Mouse (Mus musculus) neural tube, embryonic 13.5 days (tissue): ENCODE data around the gene Tbc1d1. TPM values are rescaled to one million over a fixed set of nuclear protein-coding genes. Genes with fewer than 3 reads are reported as not detected.

Source experiments
- ATAC-seq: fragments of 200-750 bp; cut with Nextera tagmentation; 2 replicates; pipeline ENCODE4 v1.8.0; 2017; ENCODE audit warnings: low read depth, mild to moderate bottlenecking, moderate TSS enrichment, moderate library complexity
- H3K27ac ChIP-seq: fragments of 300-500 bp; sonication (generic); replicated peaks from 2 replicates; pipeline ENCODE4 v1.5.1; 2015; ENCODE audit warnings: moderate library complexity, mild to moderate bottlenecking, inconsistent platforms
- H3K27me3 ChIP-seq: fragments of 300-500 bp; sonication (generic); 2 replicates; pipeline ENCODE4 v1.6.1; 2015; ENCODE audit warnings: mild to moderate bottlenecking, inconsistent platforms
- H3K36me3 ChIP-seq: fragments of 300-500 bp; sonication (generic); 2 replicates; pipeline ENCODE4 v1.6.1; 2015; ENCODE audit warnings: mild to moderate bottlenecking, inconsistent platforms
- H3K4me1 ChIP-seq: fragments of 300-500 bp; sonication (generic); replicated peaks from 2 replicates; pipeline ENCODE4 v1.6.1; 2015; ENCODE audit warnings: inconsistent platforms
- H3K4me2 ChIP-seq: fragments of 300-500 bp; sonication (generic); 2 replicates; pipeline ENCODE4 v1.6.1; 2015; ENCODE audit warnings: inconsistent platforms, mild to moderate bottlenecking, moderate library complexity
- H3K4me3 ChIP-seq: fragments of 300-500 bp; sonication (generic); 2 replicates; pipeline ENCODE4 v1.5.1; 2015; ENCODE audit warnings: mild to moderate bottlenecking, inconsistent platforms
- H3K9ac ChIP-seq: fragments of 300-500 bp; sonication (generic); 2 replicates; pipeline ENCODE4 v1.6.1; 2015; ENCODE audit warnings: moderate library complexity, mild to moderate bottlenecking, inconsistent platforms
- H3K9me3 ChIP-seq: fragments of 300-500 bp; sonication (generic); 2 replicates; pipeline ENCODE4 v1.6.1; 2016; ENCODE audit warnings: inconsistent platforms
- WGBS: fragments of 180-500 bp; shearing (Covaris S2); methylation state at CpG from one replicate; pipeline ENCODE4 v1.1.7; 2015; 5-methylcytosine and 5-hydroxymethylcytosine counted together
- polyA plus RNA-seq: library from polyadenylated mRNA; unstranded; fragments of >200 nt; fragmentation: Nextera tagmentation; extraction: Ambion mirVana; gene quantifications from 2 replicates; pipeline ENCODE4 v1.2.1, GENCODE M21; 2015

Gene Tbc1d1
- polyA plus RNA-seq, 1 experiment from 2014 or later = 14.9 TPM

GRCm38 (mm10) chr5:64193353-64193752, 37.2 kb downstream of the Tbc1d1 start:
- no peaks in the 10 kb centered on the region for H3K27me3 ChIP-seq
- no peak for ATAC-seq
- H3K4me1 ChIP-seq = no peaks in the 10 kb centered on the region
- no peak overlapping the region for H3K9ac ChIP-seq
- H3K4me2 ChIP-seq = no peak overlapping the region
- H3K4me3 ChIP-seq = no peak overlapping the region
- peaks cover 9% of the 10 kb centered on the region; the same call in 1 of the 2 replicates for H3K9me3 ChIP-seq
- H3K27ac ChIP-seq = no peak overlapping the region
- no peaks in the 10 kb centered on the region for H3K36me3 ChIP-seq
- WGBS = 61% methylated on average over 11 of the region's 11 CpGs

GRCm38 (mm10) chr5:64196250-64196865, 40.3 kb downstream of the Tbc1d1 start:
- 97% methylated on average over 1 of the region's 1 CpGs for WGBS
- H3K4me1 ChIP-seq = no peaks in the 10 kb centered on the region
- ATAC-seq = no peak
- no peaks in the 10 kb centered on the region for H3K27me3 ChIP-seq
- no peak overlapping the region for H3K4me2 ChIP-seq
- H3K9ac ChIP-seq = no peak overlapping the region
- no peaks in the 10 kb centered on the region for H3K36me3 ChIP-seq
- H3K9me3 ChIP-seq = 0 out of 2 replicates have a peak, but pooled peaks cover 4% of the 10 kb centered on the region
- H3K27ac ChIP-seq = no peak overlapping the region
- no peak overlapping the region for H3K4me3 ChIP-seq

DNA sequence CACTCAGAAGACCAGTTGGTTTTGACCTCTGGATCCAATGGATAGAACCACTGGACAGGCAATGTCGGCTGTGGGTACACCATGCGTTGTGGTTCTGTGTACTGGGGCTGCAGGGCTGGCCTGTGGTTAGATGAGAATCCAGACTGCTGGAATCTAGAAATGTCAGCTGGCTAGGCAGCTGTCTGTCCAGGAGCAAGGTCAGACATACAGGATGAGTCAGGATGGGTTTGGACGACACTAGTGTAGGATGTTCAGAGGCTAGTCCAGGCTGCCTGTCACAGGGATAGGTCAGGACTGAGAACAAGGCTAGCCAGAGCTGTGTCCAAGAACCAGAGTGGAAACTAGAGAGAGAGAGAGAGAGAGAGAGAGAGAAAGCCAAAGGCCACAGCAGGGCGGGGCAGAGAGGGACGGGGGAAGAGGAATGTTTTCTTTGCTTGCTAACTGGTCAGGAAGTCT, 40.8 kb downstream of the Tbc1d1 start:
- WGBS = 79% methylated on average over 5 of the region's 5 CpGs

GRCm38 (mm10) chr5:64198624-64199023, 42.5 kb downstream of the Tbc1d1 start:
- 92% methylated on average over 7 of the region's 7 CpGs for WGBS

More for the DNA sequence above, 40.8 kb downstream of the Tbc1d1 start:
- H3K4me2 ChIP-seq = no peak overlapping the region
- ATAC-seq = no peak
- H3K4me1 ChIP-seq = no peaks in the 10 kb centered on the region
- no peaks in the 10 kb centered on the region for H3K27me3 ChIP-seq
- H3K27ac ChIP-seq = no peak overlapping the region
- no peak overlapping the region for H3K4me3 ChIP-seq
- no peak overlapping the region for H3K9ac ChIP-seq
- no peaks in the 10 kb centered on the region for H3K36me3 ChIP-seq
- no peaks in the 10 kb centered on the region for H3K9me3 ChIP-seq

DNA sequence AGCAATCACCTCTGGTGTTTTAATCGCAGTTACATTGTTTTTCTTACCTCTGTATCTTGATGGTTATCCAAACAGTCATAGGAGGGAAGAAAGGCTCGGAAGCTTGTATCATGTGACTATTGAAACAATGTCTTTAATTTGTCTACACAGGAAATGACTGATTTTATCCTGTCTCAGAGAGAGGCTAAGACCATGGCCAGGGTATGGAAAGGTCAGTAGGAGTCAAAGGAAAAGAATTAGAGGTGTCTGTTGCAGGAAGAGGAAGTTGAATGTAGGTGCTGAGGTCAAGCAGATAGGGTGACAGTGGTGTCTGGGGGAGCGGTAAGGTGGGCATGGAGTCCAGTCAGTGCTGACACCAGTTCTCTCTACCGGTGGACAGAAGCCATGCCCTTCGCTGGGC, 45.0 kb downstream of the Tbc1d1 start:
- ATAC-seq = no peak
- H3K36me3 ChIP-seq = no peaks in the 10 kb centered on the region
- H3K27ac ChIP-seq = no peak overlapping the region
- no peaks in the 10 kb centered on the region for H3K4me1 ChIP-seq
- H3K4me2 ChIP-seq = no peak overlapping the region
- WGBS = 78% methylated on average over 5 of the region's 5 CpGs
- no peak overlapping the region for H3K9ac ChIP-seq
- no peak overlapping the region for H3K4me3 ChIP-seq
- no peaks in the 10 kb centered on the region for H3K9me3 ChIP-seq
- H3K27me3 ChIP-seq = no peaks in the 10 kb centered on the region

More at GRCm38 (mm10) chr5:64198624-64199023, 42.5 kb downstream of the Tbc1d1 start:
- Histone ChIP-seq H3K27ac (no peak overlapping the region), H3K9ac (no peak overlapping the region), H3K36me3 (no peaks in the 10 kb centered on the region), H3K4me1 (no peaks in the 10 kb centered on the region), H3K4me3 (no peak overlapping the region), H3K27me3 (no peaks in the 10 kb centered on the region), H3K4me2 (no peak overlapping the region), H3K9me3 (no peaks in the 10 kb centered on the region)
- ATAC-seq = no peak

- WGBS = 29% methylated on average over 2 of the region's 2 CpGs
- Histone ChIP-seq H3K27me3 (no peaks in the 10 kb centered on the region), H3K4me1 (no peaks in the 10 kb centered on the region), H3K9me3 (no peaks in the 10 kb centered on the region), H3K9ac (no peak overlapping the region), H3K4me3 (no peak overlapping the region), H3K36me3 (no peaks in the 10 kb centered on the region), H3K4me2 (no peak overlapping the region), H3K27ac (no peak overlapping the region)
- ATAC-seq = no peak
Observed at GRCm38 (mm10) chr5:64202306-64202705, 46.2 kb downstream of the Tbc1d1 start.

DNA sequence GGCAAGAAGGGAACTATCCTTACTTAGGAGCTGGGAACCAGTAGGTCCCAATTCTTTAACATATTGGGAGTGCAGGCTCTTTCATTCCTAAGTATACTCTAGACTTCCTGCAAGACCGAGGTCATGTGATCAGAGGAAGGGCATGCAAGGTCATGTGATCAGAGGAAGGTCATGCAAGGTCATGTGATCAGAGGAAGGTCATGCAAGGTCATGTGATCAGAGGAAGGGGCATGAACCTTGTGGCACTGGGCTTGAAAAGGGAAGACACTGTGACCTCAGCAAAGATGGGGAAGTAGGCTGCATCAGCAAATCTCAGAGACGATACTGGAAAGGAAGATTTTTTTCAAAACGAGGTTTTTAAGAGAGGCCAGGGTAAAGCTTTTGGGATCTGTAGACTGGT, 49.5 kb downstream of the Tbc1d1 start:
- H3K4me1 ChIP-seq = no peaks in the 10 kb centered on the region
- H3K36me3 ChIP-seq = no peaks in the 10 kb centered on the region
- no peaks in the 10 kb centered on the region for H3K27me3 ChIP-seq
- H3K4me2 ChIP-seq = no peak overlapping the region
- no peaks in the 10 kb centered on the region for H3K9me3 ChIP-seq
- no peak for ATAC-seq
- no peak overlapping the region for H3K4me3 ChIP-seq
- no peak overlapping the region for H3K9ac ChIP-seq
- no peak overlapping the region for H3K27ac ChIP-seq
- WGBS = 82% methylated on average over 3 of the region's 3 CpGs

DNA sequence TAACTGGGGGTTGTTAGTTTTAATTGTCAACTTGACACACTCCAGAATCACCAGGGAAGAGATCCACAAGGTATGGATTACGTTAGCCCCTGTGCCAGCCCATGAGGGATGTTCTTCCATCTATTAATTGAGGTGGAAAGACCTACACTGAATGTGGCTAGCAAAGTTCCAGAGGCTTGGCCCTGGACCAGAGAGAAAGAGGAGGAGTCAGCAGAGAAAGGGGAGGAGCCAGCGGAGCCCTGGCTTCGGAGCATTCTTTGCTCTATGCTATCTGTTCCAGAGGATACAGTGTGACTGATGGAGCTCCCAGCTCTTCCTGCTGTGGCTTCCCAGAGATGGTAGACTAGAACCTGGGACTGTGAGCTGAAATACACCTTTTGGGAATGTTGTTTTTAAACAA, 50.3 kb downstream of the Tbc1d1 start:
- WGBS = 74% methylated on average over 3 of the region's 3 CpGs
- no peaks in the 10 kb centered on the region for H3K9me3 ChIP-seq

GRCm38 (mm10) chr5:64206875-64207274, 50.8 kb downstream of the Tbc1d1 start:
- Histone ChIP-seq H3K4me3 (no peak overlapping the region), H3K4me2 (no peak overlapping the region), H3K9ac (no peak overlapping the region), H3K9me3 (no peaks in the 10 kb centered on the region), H3K27ac (no peak overlapping the region), H3K27me3 (no peaks in the 10 kb centered on the region), H3K36me3 (no peaks in the 10 kb centered on the region), H3K4me1 (no peaks in the 10 kb centered on the region)
- ATAC-seq = no peak
- 82% methylated on average over 8 of the region's 8 CpGs for WGBS

More for the DNA sequence above, 50.3 kb downstream of the Tbc1d1 start:
- Histone ChIP-seq H3K4me1 (no peaks in the 10 kb centered on the region), H3K4me2 (no peak overlapping the region), H3K36me3 (no peaks in the 10 kb centered on the region), H3K4me3 (no peak overlapping the region), H3K27ac (no peak overlapping the region), H3K27me3 (no peaks in the 10 kb centered on the region), H3K9ac (no peak overlapping the region)
- no peak for ATAC-seq

DNA sequence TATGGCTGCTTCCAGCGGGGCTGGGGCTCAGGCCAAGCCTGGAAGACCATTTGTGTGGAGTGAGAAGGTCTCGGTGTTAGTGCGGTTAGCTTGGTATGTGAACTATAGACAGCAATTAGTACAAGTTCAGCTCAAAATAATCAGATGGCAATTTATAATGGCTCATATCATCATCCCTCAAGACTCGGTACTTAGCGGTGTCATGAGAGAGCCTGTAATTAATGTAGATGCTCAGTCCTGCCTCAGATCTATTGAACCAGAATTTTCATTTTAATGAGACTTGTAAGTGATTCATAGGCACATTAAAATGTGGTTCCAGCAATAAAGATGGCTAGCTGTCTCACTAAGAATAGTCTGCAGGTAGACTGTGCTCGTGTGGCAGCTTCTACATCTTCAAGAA, 51.7 kb downstream of the Tbc1d1 start:
- no peak overlapping the region for H3K4me2 ChIP-seq
- H3K27me3 ChIP-seq = no peaks in the 10 kb centered on the region
- no peak overlapping the region for H3K9ac ChIP-seq
- H3K4me1 ChIP-seq = no peaks in the 10 kb centered on the region
- WGBS = 77% methylated on average over 6 of the region's 6 CpGs
- no peak overlapping the region for H3K4me3 ChIP-seq
- no peaks in the 10 kb centered on the region for H3K36me3 ChIP-seq
- H3K9me3 ChIP-seq = no peaks in the 10 kb centered on the region
- no peak overlapping the region for H3K27ac ChIP-seq
- peak; percentile 20; the same call in 1 of the 2 replicates for ATAC-seq

DNA sequence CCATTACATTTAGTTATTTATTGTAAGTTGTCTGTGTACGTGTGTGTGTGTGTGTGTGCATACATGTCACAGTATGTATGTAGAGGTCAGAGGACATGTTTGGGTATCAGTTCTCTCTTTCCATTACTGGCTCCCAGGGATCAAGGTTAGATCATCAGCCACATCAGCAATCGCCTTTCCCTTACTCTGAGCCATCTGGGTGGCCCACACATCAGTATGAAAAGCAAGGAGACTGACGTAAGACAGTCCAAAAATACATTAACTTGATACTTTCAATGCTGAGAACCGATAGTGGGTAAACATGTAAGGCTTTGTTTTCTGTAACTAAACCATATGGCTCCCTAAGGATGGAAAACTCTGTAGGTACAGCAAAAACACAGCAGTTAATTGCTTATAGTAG, 54.7 kb downstream of the Tbc1d1 start:
- Histone ChIP-seq H3K4me3 (no peak overlapping the region), H3K36me3 (no peaks in the 10 kb centered on the region), H3K27me3 (no peaks in the 10 kb centered on the region), H3K4me1 (no peaks in the 10 kb centered on the region), H3K9me3 (no peaks in the 10 kb centered on the region), H3K9ac (no peak overlapping the region), H3K4me2 (no peak overlapping the region), H3K27ac (no peak overlapping the region)
- no peak for ATAC-seq
- 83% methylated on average over 4 of the region's 4 CpGs for WGBS

DNA sequence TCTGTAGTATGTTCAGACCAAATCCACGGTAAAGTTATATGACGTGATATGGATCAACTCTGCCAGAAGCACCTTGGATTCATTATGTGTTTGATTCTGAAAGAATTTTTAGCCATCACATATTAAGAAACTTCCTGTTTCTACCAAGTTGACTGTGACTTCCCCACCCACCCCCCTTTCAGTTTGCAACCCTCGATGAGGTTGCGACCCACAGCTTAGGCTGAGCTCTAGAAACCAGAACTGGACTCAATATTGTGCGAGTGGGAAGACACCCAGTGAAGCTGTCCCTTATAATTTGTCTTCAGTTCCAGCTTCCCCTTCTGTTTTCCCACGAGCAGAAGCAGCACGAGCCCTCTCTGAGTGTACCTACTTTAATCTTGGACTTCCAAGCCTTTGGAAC, 55.2 kb downstream of the Tbc1d1 start:
- Histone ChIP-seq H3K36me3 (no peaks in the 10 kb centered on the region), H3K9me3 (no peaks in the 10 kb centered on the region), H3K4me2 (no peak overlapping the region), H3K4me3 (no peak overlapping the region), H3K27me3 (no peaks in the 10 kb centered on the region), H3K9ac (no peak overlapping the region), H3K27ac (no peak overlapping the region), H3K4me1 (no peaks in the 10 kb centered on the region)
- WGBS = 91% methylated on average over 7 of the region's 7 CpGs
- ATAC-seq = no peak

DNA sequence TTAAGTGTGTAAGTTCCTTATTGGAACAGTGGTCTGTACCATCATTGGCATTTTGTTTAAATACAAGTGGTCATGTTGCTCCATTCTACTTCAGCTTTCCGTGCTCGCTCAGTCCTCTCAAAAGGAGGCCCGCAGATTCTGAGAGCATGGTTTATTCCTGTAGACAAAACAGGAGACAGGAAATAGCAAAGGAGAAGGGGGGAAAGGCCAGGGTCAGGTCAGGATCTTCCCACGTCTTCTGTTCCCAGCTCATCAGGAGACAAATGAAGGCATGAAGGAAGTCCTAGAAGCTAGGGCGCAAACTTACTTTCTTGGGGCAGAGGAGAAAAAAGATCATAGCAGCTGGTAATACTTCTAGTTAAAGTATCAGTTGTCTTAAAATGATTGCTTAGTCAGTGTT, 56.1 kb downstream of the Tbc1d1 start:
- Histone ChIP-seq H3K4me1 (peaks cover 4% of the 10 kb centered on the region), H3K4me3 (no peak overlapping the region), H3K27me3 (no peaks in the 10 kb centered on the region), H3K9ac (no peak overlapping the region), H3K9me3 (no peaks in the 10 kb centered on the region), H3K4me2 (no peak overlapping the region), H3K27ac (0 out of 2 replicates have a peak overlapping the region, but pooled peaks have one; percentile 18), H3K36me3 (no peaks in the 10 kb centered on the region)
- no peak for ATAC-seq
- WGBS = 69% methylated on average over 5 of the region's 5 CpGs
